Mouse (Mus musculus) limb, embryonic 15.5 days (tissue): ENCODE measurements around the gene Med12. TPM values are rescaled to one million over a fixed set of nuclear protein-coding genes. Genes with fewer than 3 reads are reported as not detected.

Source experiments
- ATAC-seq: fragments of 200-750 bp; cut with Nextera tagmentation; 2 replicates; pipeline ENCODE4 v1.8.0; 2017; ENCODE audit warnings: low read depth, moderate TSS enrichment; ENCODE audit not compliant: insufficient number of reproducible peaks, low FRiP score, low TSS enrichment
- H3K27ac ChIP-seq: fragments of 300-500 bp; sonication (generic); 2 replicates; pipeline ENCODE4 v1.5.1; 2015; ENCODE audit warnings: moderate library complexity, mild to moderate bottlenecking, inconsistent platforms
- H3K27me3 ChIP-seq: fragments of 300-500 bp; sonication (generic); 2 replicates; pipeline ENCODE4 v1.6.1; 2015; ENCODE audit warnings: inconsistent platforms
- H3K36me3 ChIP-seq: fragments of 300-500 bp; sonication (generic); 2 replicates; pipeline ENCODE4 v1.6.1; 2015; ENCODE audit warnings: inconsistent platforms
- H3K4me1 ChIP-seq: fragments of 300-500 bp; sonication (generic); 2 replicates; pipeline ENCODE4 v1.6.1; 2015; ENCODE audit warnings: inconsistent platforms
- H3K4me2 ChIP-seq: fragments of 300-500 bp; sonication (generic); 2 replicates; pipeline ENCODE4 v1.6.1; 2015; ENCODE audit warnings: mild to moderate bottlenecking, inconsistent platforms
- H3K4me3 ChIP-seq: fragments of 300-500 bp; sonication (generic); 2 replicates; pipeline ENCODE4 v1.5.1; 2015; ENCODE audit warnings: mild to moderate bottlenecking, inconsistent platforms
- H3K9ac ChIP-seq: fragments of 300-500 bp; sonication (generic); 2 replicates; pipeline ENCODE4 v1.6.1; 2015; ENCODE audit warnings: inconsistent platforms
- H3K9me3 ChIP-seq: fragments of 300-500 bp; sonication (generic); 2 replicates; pipeline ENCODE4 v1.6.1; 2016; ENCODE audit warnings: inconsistent platforms
- WGBS: fragments of 180-500 bp; shearing (Covaris S2); methylation state at CpG from one replicate; pipeline ENCODE4 v1.1.7; 2015; 5-methylcytosine and 5-hydroxymethylcytosine counted together
- polyA plus RNA-seq: library from polyadenylated mRNA; unstranded; fragments of >200 nt; fragmentation: Nextera tagmentation; extraction: Ambion mirVana; gene quantifications from 2 replicates; pipeline ENCODE4 v1.2.1, GENCODE M21; 2015

Med12 gene
- polyA plus RNA-seq, 1 experiment from 2014 or later, result 28.7 TPM

DNA sequence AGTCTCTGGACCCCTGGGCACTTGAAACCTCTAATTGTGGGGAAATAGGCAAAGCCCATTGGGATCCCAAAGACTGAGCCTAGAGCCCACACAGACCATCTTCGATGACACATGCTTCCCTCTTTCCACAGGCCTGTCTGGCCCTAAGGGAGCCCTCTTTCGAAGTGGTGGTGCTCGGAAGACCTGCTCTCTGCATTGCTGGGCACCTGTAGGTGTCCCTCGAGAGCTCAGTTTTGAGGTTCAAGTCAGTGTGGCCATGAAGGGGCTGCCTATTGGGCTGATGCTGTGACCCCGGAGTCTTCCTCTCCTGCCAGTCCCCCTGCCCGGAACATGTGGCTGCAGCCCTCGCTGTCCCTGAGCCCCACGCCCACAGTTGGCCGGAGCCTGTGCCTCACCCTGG lies 27.8 kb downstream of the Med12 start:
- Histone ChIP-seq H3K4me1 (peaks cover 13% of the 10 kb centered on the region), H3K4me2 (no peak overlapping the region; the same call in 1 of the 2 replicates), H3K4me3 (no peak overlapping the region), H3K27me3 (peaks cover 20% of the 10 kb centered on the region; the same call in 1 of the 2 replicates), H3K27ac (no peak overlapping the region), H3K36me3 (peaks cover 9% of the 10 kb centered on the region; the same call in 1 of the 2 replicates), H3K9me3 (no peaks in the 10 kb centered on the region), H3K9ac (no peak overlapping the region)
- no peak for ATAC-seq
- WGBS, result 79% methylated on average over 9 of the region's 9 CpGs

GRCm38 (mm10) chrX:101304646-101305045 lies 30.8 kb downstream of the Med12 start:
- H3K4me3 ChIP-seq, result no peak overlapping the region
- peaks cover 13% of the 10 kb centered on the region for H3K4me1 ChIP-seq
- ATAC-seq, result no peak
- H3K9ac ChIP-seq, result no peak overlapping the region
- H3K27ac ChIP-seq, result no peak overlapping the region
- H3K9me3 ChIP-seq, result no peaks in the 10 kb centered on the region
- H3K4me2 ChIP-seq, result no peak overlapping the region
- 53% methylated on average over 2 of the region's 2 CpGs for WGBS
- no peaks in the 10 kb centered on the region for H3K36me3 ChIP-seq
- H3K27me3 ChIP-seq, result peaks cover 19% of the 10 kb centered on the region; the same call in 1 of the 2 replicates

- Histone ChIP-seq H3K27ac (no peak overlapping the region), H3K4me3 (no peak overlapping the region), H3K4me1 (no peaks in the 10 kb centered on the region), H3K36me3 (no peaks in the 10 kb centered on the region), H3K9ac (no peak overlapping the region), H3K27me3 (peaks cover 6% of the 10 kb centered on the region; the same call in 1 of the 2 replicates), H3K9me3 (no peaks in the 10 kb centered on the region), H3K4me2 (no peak overlapping the region)
- ATAC-seq, result no peak
- whole genome bisulfite sequencing, result 89% methylated on average over 5 of the region's 5 CpGs
Measured at GRCm38 (mm10) chrX:101309299-101309698, 35.5 kb downstream of the Med12 start.

DNA sequence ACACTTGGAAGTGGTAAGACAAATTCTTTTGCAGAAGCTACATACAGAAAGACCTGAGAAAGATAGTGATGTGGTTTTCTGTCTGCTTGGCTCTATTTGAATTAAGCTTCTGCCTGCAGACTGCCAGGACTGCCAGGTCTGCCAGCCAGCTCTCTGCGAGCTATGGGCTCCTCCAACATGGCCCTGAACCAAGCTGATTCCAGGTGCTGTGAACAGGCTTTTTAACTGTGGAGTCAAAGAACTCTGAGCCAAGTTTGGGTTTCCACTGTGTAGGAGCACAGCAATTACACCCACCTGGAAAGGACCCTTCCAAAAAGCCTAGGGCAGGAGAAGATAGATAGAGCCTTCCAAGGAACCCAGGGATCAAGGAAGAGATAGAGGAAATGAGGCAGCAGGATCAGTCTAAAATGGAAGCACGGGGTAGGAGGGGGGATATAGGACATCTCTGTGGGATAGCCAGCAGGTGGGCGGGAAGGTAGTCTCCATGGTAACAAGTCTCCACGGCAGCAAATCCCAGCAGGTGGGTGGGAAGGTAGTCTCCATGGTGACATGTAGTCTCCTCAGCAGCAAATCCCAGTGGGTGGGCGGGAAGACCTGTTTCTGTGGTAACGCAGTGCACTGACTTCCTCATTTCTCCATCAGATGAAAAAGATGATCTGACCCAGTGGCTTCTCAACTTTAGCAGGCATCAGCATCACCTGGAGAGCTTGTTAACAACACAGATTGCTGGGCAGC lies 40.0 kb downstream of the Med12 start:
- 50% methylated on average over 6 of the region's 6 CpGs for WGBS
- H3K27ac ChIP-seq, result no peak overlapping the region
- H3K9ac ChIP-seq, result no peak overlapping the region
- H3K4me2 ChIP-seq, result no peak overlapping the region
- ATAC-seq, result no peak
- no peak overlapping the region for H3K4me3 ChIP-seq
- H3K27me3 ChIP-seq, result no peaks in the 10 kb centered on the region; the same call in 1 of the 2 replicates
- no peaks in the 10 kb centered on the region for H3K9me3 ChIP-seq
- peaks cover 5% of the 10 kb centered on the region; the same call in 1 of the 2 replicates for H3K36me3 ChIP-seq
- H3K4me1 ChIP-seq, result no peaks in the 10 kb centered on the region

- no peaks in the 10 kb centered on the region for H3K27me3 ChIP-seq
- peaks cover 5% of the 10 kb centered on the region; the same call in 1 of the 2 replicates for H3K36me3 ChIP-seq
- no peak overlapping the region for H3K9ac ChIP-seq
- H3K27ac ChIP-seq, result no peak overlapping the region
- ATAC-seq, result no peak
- H3K9me3 ChIP-seq, result no peaks in the 10 kb centered on the region
- no peak overlapping the region for H3K4me2 ChIP-seq
- WGBS, result 90% methylated on average over 12 of the region's 12 CpGs
- no peaks in the 10 kb centered on the region for H3K4me1 ChIP-seq
- H3K4me3 ChIP-seq, result no peak overlapping the region
Measured at GRCm38 (mm10) chrX:101319775-101320174, 45.9 kb downstream of the Med12 start.

DNA sequence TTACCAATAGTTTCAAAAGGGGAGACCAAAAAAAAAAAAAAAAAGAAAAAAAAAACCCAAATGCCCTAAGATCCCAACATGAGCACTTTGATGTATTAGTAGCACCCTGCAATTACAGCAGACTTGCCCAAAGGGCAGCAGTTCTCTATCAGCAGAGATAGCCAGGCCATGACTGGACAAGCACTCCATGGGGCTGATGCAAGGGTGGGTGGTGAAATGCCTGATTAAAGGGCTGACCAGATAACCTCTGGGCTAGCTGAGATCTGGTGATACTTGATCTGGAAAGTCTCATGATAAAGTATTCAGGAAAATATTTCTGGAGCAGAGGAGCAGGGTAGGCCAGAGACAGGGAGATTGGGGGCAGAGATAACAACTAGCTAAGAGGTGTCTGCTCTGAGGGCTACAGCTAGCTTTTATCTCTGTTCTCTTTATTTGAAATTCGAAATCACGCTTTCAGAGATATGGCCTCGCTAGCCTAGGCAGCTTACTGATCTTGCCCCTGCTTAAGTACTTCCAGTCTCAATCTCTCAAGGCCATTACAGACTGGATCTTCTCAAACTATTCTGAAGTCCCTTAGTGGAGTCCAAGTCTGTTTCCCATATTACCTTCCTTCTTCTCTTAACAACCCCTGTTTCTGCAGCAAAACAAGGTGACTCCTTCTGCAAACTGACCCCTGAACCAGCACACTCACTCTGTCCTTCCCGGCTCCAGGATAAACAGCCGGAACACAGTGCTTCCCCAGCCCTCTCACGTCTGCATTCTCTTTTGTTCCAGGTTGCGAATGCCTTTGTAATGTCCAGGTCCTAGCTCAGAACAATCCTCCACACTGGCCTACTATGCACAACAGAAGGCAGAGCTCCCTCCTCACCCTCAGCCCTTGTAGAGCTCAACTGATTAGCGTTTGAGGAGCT lies 52.4 kb downstream of the Med12 start:
- Histone ChIP-seq H3K9me3 (no peaks in the 10 kb centered on the region), H3K36me3 (no peaks in the 10 kb centered on the region)
- 60% methylated on average over 8 of the region's 8 CpGs for WGBS

DNA sequence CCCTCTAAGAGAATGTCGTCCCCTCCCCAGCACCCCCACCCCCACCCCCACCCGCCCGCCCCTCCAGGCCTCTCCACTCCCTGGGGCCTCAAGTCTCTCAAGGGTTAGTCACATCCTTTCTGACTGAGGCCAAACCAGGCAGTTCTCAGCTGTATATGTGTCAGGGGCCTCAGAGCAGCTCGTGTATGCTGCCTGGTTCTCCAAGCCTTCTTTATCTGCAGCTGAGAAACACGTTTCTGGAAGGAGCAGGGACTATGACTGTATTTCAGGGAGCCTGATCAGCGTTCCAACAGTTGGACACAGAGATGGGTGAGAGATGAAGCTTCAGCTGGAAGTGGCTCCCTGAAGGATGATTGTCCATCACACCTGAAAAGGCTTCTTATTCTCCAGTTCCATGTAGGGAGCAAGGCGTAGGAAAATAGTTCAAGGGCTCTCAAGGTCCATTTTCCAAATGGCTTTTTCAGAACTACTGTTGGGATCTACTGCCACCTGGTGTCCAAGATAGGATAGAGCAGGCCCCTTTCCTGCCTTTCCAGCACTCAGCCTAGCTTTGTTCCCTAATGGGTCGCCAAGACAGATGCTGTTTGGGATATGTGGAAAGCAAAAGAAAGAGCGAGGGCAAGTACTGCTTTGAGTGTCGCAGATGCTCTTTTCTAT lies 55.7 kb downstream of the Med12 start:
- 27% methylated on average over 10 of the region's 10 CpGs for WGBS

More for the DNA sequence above, 52.4 kb downstream of the Med12 start:
- Histone ChIP-seq H3K27ac (no peak overlapping the region), H3K4me2 (no peak overlapping the region), H3K27me3 (peaks cover 3% of the 10 kb centered on the region; the same call in 1 of the 2 replicates), H3K4me1 (no peaks in the 10 kb centered on the region), H3K4me3 (no peak overlapping the region), H3K9ac (no peak overlapping the region)
- ATAC-seq, result no peak

DNA sequence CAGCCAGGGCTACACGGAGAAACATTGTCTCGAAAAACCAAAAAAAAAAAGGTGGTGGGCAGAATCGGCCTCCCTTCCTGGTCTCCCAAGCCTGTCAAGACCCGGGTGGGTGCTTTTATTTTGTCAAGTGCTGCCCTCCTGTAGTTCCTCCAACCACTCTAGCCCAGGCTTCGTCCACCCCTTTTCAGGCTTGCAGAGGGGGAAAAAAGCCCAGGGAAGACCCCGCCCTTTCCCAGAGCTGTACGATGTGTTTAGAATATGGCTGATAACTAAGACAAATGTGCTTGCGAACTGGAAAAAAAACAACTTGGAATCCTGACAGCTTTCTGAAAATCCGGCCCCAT lies 58.2 kb downstream of the Med12 start:
- Histone ChIP-seq H3K4me1 (no peaks in the 10 kb centered on the region), H3K9me3 (no peaks in the 10 kb centered on the region), H3K27me3 (0 out of 2 replicates have a peak, but pooled peaks cover 7% of the 10 kb centered on the region), H3K9ac (no peak overlapping the region), H3K4me2 (peak overlapping the region; percentile 36), H3K4me3 (peak overlapping the region; percentile 37), H3K36me3 (no peaks in the 10 kb centered on the region), H3K27ac (peak overlapping the region; percentile 90)
- ATAC-seq, result peak; percentile 23; the same call in 1 of the 2 replicates
- WGBS, result 44% methylated on average over 9 of the region's 9 CpGs

More for the DNA sequence above, 55.7 kb downstream of the Med12 start:
- Histone ChIP-seq H3K27ac (peak overlapping the region; percentile 67), H3K9ac (no peak overlapping the region), H3K4me1 (no peaks in the 10 kb centered on the region), H3K4me2 (no peak overlapping the region), H3K27me3 (peaks cover 10% of the 10 kb centered on the region; the same call in 1 of the 2 replicates), H3K36me3 (no peaks in the 10 kb centered on the region), H3K9me3 (no peaks in the 10 kb centered on the region), H3K4me3 (no peak overlapping the region)
- ATAC-seq, result no peak

GRCm38 (mm10) chrX:101332375-101333211 lies 58.8 kb downstream of the Med12 start:
- Histone ChIP-seq H3K9ac (no peak overlapping the region), H3K36me3 (no peaks in the 10 kb centered on the region), H3K4me2 (peak overlapping the region; percentile 47), H3K27me3 (0 out of 2 replicates have a peak, but pooled peaks cover 7% of the 10 kb centered on the region), H3K27ac (peak overlapping the region; percentile 90), H3K4me3 (peak overlapping the region; percentile 37), H3K4me1 (no peaks in the 10 kb centered on the region), H3K9me3 (no peaks in the 10 kb centered on the region)
- ATAC-seq, result peak; percentile 94
- 29% methylated on average over 41 of the region's 49 CpGs for WGBS

DNA sequence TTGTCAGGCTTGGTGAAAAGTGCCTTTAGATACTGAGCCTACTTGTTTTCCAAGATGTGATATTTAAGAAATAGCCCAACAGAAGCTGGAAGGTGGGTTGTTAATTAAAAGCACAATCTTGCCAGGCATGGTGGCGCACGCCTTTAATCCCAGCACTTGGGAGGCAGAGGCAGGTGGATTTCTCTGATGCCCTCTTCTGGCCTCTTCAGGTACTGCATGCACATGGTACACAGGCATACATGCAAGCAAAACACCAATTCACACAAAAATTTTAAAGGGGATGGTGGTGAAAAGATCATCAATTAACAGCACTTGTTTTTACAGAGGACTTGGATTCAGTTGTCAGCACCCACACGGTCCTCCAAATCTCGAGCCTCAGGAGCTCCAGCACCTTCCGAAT lies 60.8 kb downstream of the Med12 start:
- Histone ChIP-seq H3K4me2 (no peak overlapping the region), H3K27ac (no peak overlapping the region), H3K4me3 (no peak overlapping the region), H3K9ac (no peak overlapping the region), H3K4me1 (no peaks in the 10 kb centered on the region), H3K36me3 (no peaks in the 10 kb centered on the region), H3K9me3 (no peaks in the 10 kb centered on the region), H3K27me3 (0 out of 2 replicates have a peak, but pooled peaks cover 7% of the 10 kb centered on the region)
- no peak for ATAC-seq
- WGBS, result 91% methylated on average over 5 of the region's 5 CpGs

DNA sequence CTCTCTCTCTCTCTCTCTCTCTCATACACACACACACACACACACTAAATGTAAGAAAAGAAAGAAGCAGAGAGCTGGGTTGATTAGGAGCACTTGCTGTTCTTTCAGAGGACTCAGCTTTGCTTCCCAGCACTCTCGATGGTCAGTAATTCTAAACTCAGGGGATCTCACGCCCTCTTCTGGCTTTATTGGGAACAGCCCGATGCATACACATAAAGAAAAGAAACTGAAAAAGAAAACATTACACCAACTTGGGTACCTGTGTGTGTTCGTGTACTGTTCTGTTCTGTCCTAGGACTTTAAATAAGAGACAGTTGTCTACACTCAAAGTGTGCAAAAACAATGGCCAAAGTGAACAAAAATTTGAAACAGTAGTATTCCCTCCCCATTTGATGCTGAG lies 64.8 kb downstream of the Med12 start:
- H3K4me2 ChIP-seq, result no peak overlapping the region
- H3K4me3 ChIP-seq, result no peak overlapping the region
- no peak overlapping the region for H3K9ac ChIP-seq
- H3K9me3 ChIP-seq, result no peaks in the 10 kb centered on the region
- WGBS, result 50% methylated on average over 4 of the region's 4 CpGs
- H3K4me1 ChIP-seq, result no peaks in the 10 kb centered on the region
- no peaks in the 10 kb centered on the region for H3K36me3 ChIP-seq
- no peak overlapping the region for H3K27ac ChIP-seq
- ATAC-seq, result no peak
- H3K27me3 ChIP-seq, result 0 out of 2 replicates have a peak, but pooled peaks cover 2% of the 10 kb centered on the region
